Mouse (Mus musculus) liver, embryonic 12.5 days (tissue): ENCODE measurements around the gene Gimap7. TPM values are rescaled to one million over a fixed set of nuclear protein-coding genes. Genes with fewer than 3 reads are reported as not detected.

Source experiments
- polyA plus RNA-seq: library from polyadenylated mRNA; unstranded; fragments of >200 nt; fragmentation: Nextera tagmentation; extraction: Ambion mirVana; gene quantifications from 2 replicates; pipeline ENCODE4 v1.2.1, GENCODE M21; 2016

Gimap7 gene
- polyA plus RNA-seq, 1 experiment from 2014 or later, result 0.18 TPM

Other genes with a start within 250 kb of the Gimap7 start
- 1.8 and 2.3 TPM in 2 replicates for gene Atp6v0e2, start 181.0 kb upstream of the Gimap7 start, polyA plus RNA-seq
- 1.6 and 3.1 TPM in 2 replicates for gene Lrrc61, start 163.8 kb upstream of the Gimap7 start, polyA plus RNA-seq
- gene Rarres2, start 145.8 kb upstream of the Gimap7 start, polyA plus RNA-seq, result 6.1 and 6.8 TPM in 2 replicates
- gene Gm45021, start 129.0 kb upstream of the Gimap7 start, polyA plus RNA-seq, result 0.44 TPM in 1 of 2 replicates, not detected in the other
- gene Repin1, start 124.7 kb upstream of the Gimap7 start, polyA plus RNA-seq, result 11.8 and 13.2 TPM in 2 replicates
- gene Gm44965, start 124.7 kb upstream of the Gimap7 start, polyA plus RNA-seq, result not detected in 2 replicates
- gene Zfp775, start 116.6 kb upstream of the Gimap7 start, polyA plus RNA-seq, result 2.0 and 2.2 TPM in 2 replicates
- 0.30 and 0.50 TPM in 2 replicates for gene AI854703, start 91.9 kb upstream of the Gimap7 start, polyA plus RNA-seq
- gene Gimap8, start 71.4 kb upstream of the Gimap7 start, polyA plus RNA-seq, result 0.93 and 1.0 TPM in 2 replicates
- gene Gimap9, start 42.5 kb upstream of the Gimap7 start, polyA plus RNA-seq, result 11.4 and 12.9 TPM in 2 replicates
- gene Gimap4, start 34.1 kb upstream of the Gimap7 start, polyA plus RNA-seq, result 15.7 and 15.9 TPM in 2 replicates
- gene Gimap6, start 10.4 kb upstream of the Gimap7 start, polyA plus RNA-seq, result 11.7 and 12.7 TPM in 2 replicates
- gene Gm28053, start within 50 bp of the Gimap7 start, polyA plus RNA-seq, result 0.75 and 1.2 TPM in 2 replicates
- gene Gimap1, start 20.4 kb downstream of the Gimap7 start, polyA plus RNA-seq, result 10.9 and 11.9 TPM in 2 replicates
- gene Gimap5, start 27.6 kb downstream of the Gimap7 start, polyA plus RNA-seq, result 3.0 and 3.7 TPM in 2 replicates
- not detected in 2 replicates for gene Gimap3, start 52.2 kb downstream of the Gimap7 start, polyA plus RNA-seq
- gene Tmem176a, start 122.3 kb downstream of the Gimap7 start, polyA plus RNA-seq, result 48.3 and 53.2 TPM in 2 replicates
- 92.9 and 93.2 TPM in 2 replicates for gene Tmem176b, start 122.9 kb downstream of the Gimap7 start, polyA plus RNA-seq
- gene Aoc1, start 154.3 kb downstream of the Gimap7 start, polyA plus RNA-seq, result not detected in 2 replicates
- not detected in 2 replicates for gene 1600015I10Rik, start 211.3 kb downstream of the Gimap7 start, polyA plus RNA-seq